Mouse (Mus musculus) mammary gland, adult 2 months (tissue): ENCODE results near the gene Mafb. TPM values are rescaled to one million over a fixed set of nuclear protein-coding genes. Genes with fewer than 3 reads are reported as not detected.

ENCODE experiments used
- polyA plus RNA-seq: library from polyadenylated mRNA; depleted of rRNA; stranded (reverse); fragments of >200 nt; gene quantifications from 2 replicates; pipeline ENCODE4 v1.2.3, GENCODE M21; 2012; ENCODE audit warnings: low replicate concordance; rRNA removed

Gene Mafb
- polyA plus RNA-seq = 12.9 and 42.9 TPM in 2 replicates

GRCm38 (mm10) chr2:160366980-160367338 lies at the start of gene Mafb:
Mafb (minus strand) TSS chr2:160367065.

GRCm38 (mm10) chr2:160334111-160334661 lies 32.7 kb downstream of the Mafb start, which contains the start of gene Gm826:
Gm826 (minus strand) TSS chr2:160334162.

Other genes with a start within 250 kb of the Mafb start
- gene Gm826, start 32.9 kb downstream of the Mafb start, polyA plus RNA-seq = 0.36 TPM in 1 of 2 replicates, not detected in the other